Mouse (Mus musculus) limb, embryonic 13.5 days (tissue): Measurements from ENCODE around the gene Cdkal1. TPM values are rescaled to one million over a fixed set of nuclear protein-coding genes. Genes with fewer than 3 reads are reported as not detected.

Experiments used
- ATAC-seq: fragments of 200-750 bp; cut with Nextera tagmentation; 2 replicates; pipeline ENCODE4 v1.8.0; 2017; ENCODE audit warnings: low read depth, moderate number of reproducible peaks, moderate TSS enrichment; ENCODE audit not compliant: low FRiP score
- H3K27ac ChIP-seq: fragments of 300-500 bp; sonication (generic); 2 replicates; pipeline ENCODE4 v1.5.1; 2015; ENCODE audit warnings: inconsistent platforms, mild to moderate bottlenecking, moderate library complexity
- H3K27me3 ChIP-seq: fragments of 300-500 bp; sonication (generic); 2 replicates; pipeline ENCODE4 v1.6.1; 2015; ENCODE audit warnings: mild to moderate bottlenecking, inconsistent platforms
- H3K36me3 ChIP-seq: fragments of 300-500 bp; sonication (generic); 2 replicates; pipeline ENCODE4 v1.6.1; 2015; ENCODE audit warnings: inconsistent platforms, mild to moderate bottlenecking, moderate library complexity
- H3K4me1 ChIP-seq: fragments of 300-500 bp; sonication (generic); 2 replicates; pipeline ENCODE4 v1.6.1; 2015; ENCODE audit warnings: inconsistent platforms
- H3K4me2 ChIP-seq: fragments of 300-500 bp; sonication (generic); replicated peaks from 2 replicates; pipeline ENCODE4 v1.6.1; 2015; ENCODE audit warnings: inconsistent platforms, mild to moderate bottlenecking, moderate library complexity
- H3K4me3 ChIP-seq: fragments of 300-500 bp; sonication (generic); 2 replicates; pipeline ENCODE4 v1.5.1; 2015; ENCODE audit warnings: moderate library complexity, mild to moderate bottlenecking, inconsistent platforms
- H3K9ac ChIP-seq: fragments of 300-500 bp; sonication (generic); 2 replicates; pipeline ENCODE4 v1.6.1; 2015; ENCODE audit warnings: mild to moderate bottlenecking, inconsistent platforms
- H3K9me3 ChIP-seq: fragments of 300-500 bp; sonication (generic); 2 replicates; pipeline ENCODE4 v1.6.1; 2016; ENCODE audit warnings: inconsistent platforms
- WGBS: fragments of 180-500 bp; shearing (Covaris S2); methylation state at CpG from one replicate; pipeline ENCODE4 v1.1.7; 2015; 5-methylcytosine and 5-hydroxymethylcytosine counted together
- polyA plus RNA-seq: library from polyadenylated mRNA; unstranded; fragments of >200 nt; fragmentation: Nextera tagmentation; extraction: Ambion mirVana; gene quantifications from 2 replicates; pipeline ENCODE4 v1.2.1, GENCODE M21; 2015

The Cdkal1 gene
- polyA plus RNA-seq, 1 experiment from 2014 or later: 37.9 TPM

- H3K27ac ChIP-seq: no peak overlapping the region
- peaks cover 33% of the 10 kb centered on the region for H3K4me1 ChIP-seq
- no peak overlapping the region for H3K4me2 ChIP-seq
- no peak for ATAC-seq
- no peaks in the 10 kb centered on the region for H3K36me3 ChIP-seq
- H3K4me3 ChIP-seq: no peak overlapping the region
- H3K9ac ChIP-seq: no peak overlapping the region
- 95% methylated on average over 1 of the region's 1 CpGs for WGBS
- H3K9me3 ChIP-seq: no peaks in the 10 kb centered on the region
- H3K27me3 ChIP-seq: no peaks in the 10 kb centered on the region
These were observed 215.3 kb downstream of the Cdkal1 start for GRCm38 (mm10) chr13:29640186-29640585.

DNA sequence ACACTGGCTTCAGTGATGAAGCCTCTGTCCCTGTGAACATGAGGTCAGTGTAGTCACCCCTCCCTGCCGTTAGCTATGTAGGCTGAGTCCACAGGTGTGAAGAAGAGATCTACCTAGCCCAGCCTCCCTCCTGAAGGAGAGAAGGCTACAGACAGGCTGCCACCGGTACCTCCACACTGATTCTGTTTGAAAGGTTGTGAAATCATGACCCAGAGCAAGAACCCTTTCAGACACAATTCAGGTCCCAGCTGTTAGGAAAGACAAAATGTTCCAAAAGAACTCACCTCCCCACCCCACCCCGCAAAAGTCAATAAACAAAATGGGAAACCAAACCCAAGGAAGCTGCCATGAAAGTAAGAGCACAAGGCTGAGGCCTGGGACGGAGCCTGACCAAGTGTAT is 217.2 kb downstream of the Cdkal1 start:
- WGBS: 87% methylated on average over 4 of the region's 4 CpGs
- ATAC-seq: no peak

DNA sequence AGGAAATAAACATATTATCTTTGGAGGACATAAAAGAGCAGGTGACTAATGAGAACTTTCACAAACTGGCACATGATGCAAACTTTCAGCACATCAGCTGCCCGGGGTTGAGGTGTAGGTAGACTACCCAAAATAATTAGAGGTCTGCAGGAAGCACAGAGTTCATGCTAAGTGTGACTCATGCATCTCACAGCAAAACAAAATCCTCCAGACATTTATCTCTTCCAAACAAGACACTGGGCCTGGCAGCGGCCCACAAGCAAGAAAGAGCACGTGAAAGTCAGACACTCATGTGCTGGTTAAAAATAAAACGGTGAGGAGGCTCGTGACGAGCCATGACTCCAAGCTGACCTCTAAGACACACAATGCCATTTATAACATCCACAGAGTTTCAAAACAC is 217.7 kb downstream of the Cdkal1 start:
- 76% methylated on average over 6 of the region's 6 CpGs for WGBS
- no peaks in the 10 kb centered on the region for H3K9me3 ChIP-seq
- no peak for ATAC-seq
- peaks cover 29% of the 10 kb centered on the region for H3K4me1 ChIP-seq
- no peak overlapping the region for H3K9ac ChIP-seq
- H3K36me3 ChIP-seq: no peaks in the 10 kb centered on the region
- H3K4me3 ChIP-seq: no peak overlapping the region
- no peak overlapping the region for H3K4me2 ChIP-seq
- no peak overlapping the region for H3K27ac ChIP-seq
- no peaks in the 10 kb centered on the region for H3K27me3 ChIP-seq

More for the DNA sequence above, 217.2 kb downstream of the Cdkal1 start:
- no peak overlapping the region for H3K27ac ChIP-seq
- H3K27me3 ChIP-seq: no peaks in the 10 kb centered on the region
- peaks cover 33% of the 10 kb centered on the region for H3K4me1 ChIP-seq
- no peaks in the 10 kb centered on the region for H3K9me3 ChIP-seq
- no peak overlapping the region for H3K9ac ChIP-seq
- no peaks in the 10 kb centered on the region for H3K36me3 ChIP-seq
- H3K4me2 ChIP-seq: no peak overlapping the region
- H3K4me3 ChIP-seq: no peak overlapping the region

DNA sequence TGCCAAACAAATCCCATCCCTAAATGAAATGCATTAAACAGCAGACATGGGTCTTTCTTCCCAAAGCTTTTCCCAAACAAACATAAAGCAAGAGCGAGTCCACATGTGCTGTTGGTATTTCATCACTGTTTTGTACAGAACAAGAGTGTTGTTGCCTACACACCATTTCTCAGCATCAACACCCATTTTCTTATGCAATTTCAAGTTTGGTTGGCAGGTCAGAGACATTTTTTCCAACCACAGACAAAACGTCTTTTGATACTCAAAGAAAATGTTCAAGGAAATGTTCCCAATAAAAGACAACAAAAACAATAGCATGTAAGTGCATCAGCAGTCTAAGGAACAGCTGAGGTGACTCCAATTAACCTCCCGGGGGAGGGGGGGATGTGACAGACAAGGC is 219.9 kb downstream of the Cdkal1 start:
- no peaks in the 10 kb centered on the region for H3K36me3 ChIP-seq
- no peaks in the 10 kb centered on the region for H3K9me3 ChIP-seq
- H3K27ac ChIP-seq: no peak overlapping the region
- H3K4me2 ChIP-seq: no peak overlapping the region
- WGBS: 75% methylated on average over 3 of the region's 3 CpGs
- ATAC-seq: no peak
- peaks cover 22% of the 10 kb centered on the region for H3K4me1 ChIP-seq
- H3K9ac ChIP-seq: no peak overlapping the region
- H3K27me3 ChIP-seq: no peaks in the 10 kb centered on the region
- no peak overlapping the region for H3K4me3 ChIP-seq

GRCm38 (mm10) chr13:29631342-29631741 is 224.1 kb downstream of the Cdkal1 start:
- 57% methylated on average over 5 of the region's 5 CpGs for WGBS
- Histone ChIP-seq H3K4me1 (peaks cover 37% of the 10 kb centered on the region), H3K27me3 (no peaks in the 10 kb centered on the region), H3K4me2 (no peak overlapping the region), H3K36me3 (no peaks in the 10 kb centered on the region), H3K9me3 (no peaks in the 10 kb centered on the region), H3K27ac (no peak overlapping the region), H3K9ac (no peak overlapping the region), H3K4me3 (no peak overlapping the region)
- ATAC-seq: no peak

GRCm38 (mm10) chr13:29628607-29629006 is 226.9 kb downstream of the Cdkal1 start:
- Histone ChIP-seq H3K4me2 (0 out of 2 replicates have a peak overlapping the region, but pooled peaks have one; percentile 4), H3K9ac (no peak overlapping the region), H3K4me3 (no peak overlapping the region), H3K36me3 (no peaks in the 10 kb centered on the region), H3K27me3 (no peaks in the 10 kb centered on the region), H3K9me3 (no peaks in the 10 kb centered on the region), H3K4me1 (peaks cover 37% of the 10 kb centered on the region), H3K27ac (no peak overlapping the region)
- WGBS: 17% methylated on average over 5 of the region's 5 CpGs
- ATAC-seq: no peak

GRCm38 (mm10) chr13:29627438-29628124 is 227.9 kb downstream of the Cdkal1 start:
- no peak overlapping the region for H3K4me2 ChIP-seq
- H3K4me1 ChIP-seq: peaks cover 37% of the 10 kb centered on the region
- H3K27me3 ChIP-seq: no peaks in the 10 kb centered on the region
- 88% methylated on average over 7 of the region's 7 CpGs for WGBS
- H3K9me3 ChIP-seq: no peaks in the 10 kb centered on the region
- H3K27ac ChIP-seq: no peak overlapping the region
- H3K36me3 ChIP-seq: no peaks in the 10 kb centered on the region
- no peak overlapping the region for H3K9ac ChIP-seq
- no peak overlapping the region for H3K4me3 ChIP-seq
- ATAC-seq: no peak

- peaks cover 24% of the 10 kb centered on the region for H3K4me1 ChIP-seq
- WGBS: 63% methylated on average over 1 of the region's 1 CpGs
- H3K9me3 ChIP-seq: no peaks in the 10 kb centered on the region
- H3K4me3 ChIP-seq: no peak overlapping the region
- H3K9ac ChIP-seq: no peak overlapping the region
- no peaks in the 10 kb centered on the region for H3K36me3 ChIP-seq
- ATAC-seq: no peak
- H3K27ac ChIP-seq: no peak overlapping the region
- no peaks in the 10 kb centered on the region for H3K27me3 ChIP-seq
- H3K4me2 ChIP-seq: no peak overlapping the region
These were observed 230.5 kb downstream of the Cdkal1 start for GRCm38 (mm10) chr13:29624929-29625328.

- Histone ChIP-seq H3K4me1 (peaks cover 26% of the 10 kb centered on the region), H3K27ac (no peak overlapping the region), H3K27me3 (no peaks in the 10 kb centered on the region), H3K36me3 (no peaks in the 10 kb centered on the region), H3K9me3 (no peaks in the 10 kb centered on the region), H3K9ac (no peak overlapping the region), H3K4me2 (no peak overlapping the region), H3K4me3 (no peak overlapping the region)
- WGBS: 77% methylated on average over 1 of the region's 1 CpGs
- ATAC-seq: no peak
These were observed 231.7 kb downstream of the Cdkal1 start for GRCm38 (mm10) chr13:29623636-29624239.

DNA sequence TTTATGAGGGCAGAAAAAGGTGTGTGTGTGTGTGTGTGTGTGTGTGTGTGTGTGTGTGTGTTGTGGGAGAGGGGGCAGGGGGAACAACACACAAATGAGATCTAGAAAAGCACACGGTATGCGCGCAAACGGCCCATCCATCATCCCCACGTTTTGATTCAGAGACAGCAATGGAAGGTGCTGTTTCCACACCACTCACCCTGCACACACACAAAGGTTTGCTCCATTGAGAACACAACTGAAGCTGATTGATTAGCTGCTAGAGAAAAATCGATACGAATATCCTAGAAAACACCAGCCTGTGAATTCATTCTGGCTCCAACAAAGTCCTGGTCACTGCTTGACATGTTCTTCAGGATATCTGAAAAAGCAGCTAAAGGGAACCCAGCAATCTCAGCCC is 233.6 kb downstream of the Cdkal1 start:
- Histone ChIP-seq H3K4me1 (peaks cover 14% of the 10 kb centered on the region), H3K36me3 (no peaks in the 10 kb centered on the region), H3K27me3 (no peaks in the 10 kb centered on the region), H3K9me3 (no peaks in the 10 kb centered on the region), H3K4me2 (no peak overlapping the region), H3K4me3 (no peak overlapping the region), H3K27ac (no peak overlapping the region), H3K9ac (no peak overlapping the region)
- no peak for ATAC-seq
- WGBS: 79% methylated on average over 7 of the region's 7 CpGs

- H3K27ac ChIP-seq: no peak overlapping the region
- 85% methylated on average over 1 of the region's 1 CpGs for WGBS
- no peaks in the 10 kb centered on the region for H3K27me3 ChIP-seq
- peaks cover 14% of the 10 kb centered on the region for H3K4me1 ChIP-seq
- no peak overlapping the region for H3K4me3 ChIP-seq
- no peaks in the 10 kb centered on the region for H3K9me3 ChIP-seq
- no peak overlapping the region for H3K9ac ChIP-seq
- no peak for ATAC-seq
- H3K4me2 ChIP-seq: no peak overlapping the region
- H3K36me3 ChIP-seq: no peaks in the 10 kb centered on the region
These were observed 234.1 kb downstream of the Cdkal1 start for GRCm38 (mm10) chr13:29621363-29621762.

DNA sequence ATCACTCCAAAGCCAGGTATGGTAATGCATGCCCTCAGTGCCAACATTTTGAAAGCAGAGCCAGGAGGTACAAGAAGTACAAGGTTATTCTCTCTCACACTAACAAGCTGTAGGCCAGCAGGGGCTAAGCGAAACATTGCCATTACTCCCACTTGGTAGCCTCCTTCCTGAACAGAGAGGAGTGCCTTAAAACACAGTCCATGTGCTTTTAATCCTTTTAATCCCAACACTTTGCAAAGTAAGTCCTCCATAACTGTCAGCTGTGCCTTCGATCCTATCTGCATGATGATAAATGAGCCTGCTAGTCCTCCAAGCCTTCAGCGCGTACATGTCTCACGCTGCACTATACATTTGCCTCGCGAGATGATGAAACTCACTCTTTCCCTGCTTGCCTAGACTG is 234.6 kb downstream of the Cdkal1 start:
- no peak overlapping the region for H3K4me2 ChIP-seq
- H3K27me3 ChIP-seq: no peaks in the 10 kb centered on the region
- 74% methylated on average over 7 of the region's 7 CpGs for WGBS
- peaks cover 14% of the 10 kb centered on the region for H3K4me1 ChIP-seq
- no peak overlapping the region for H3K4me3 ChIP-seq
- no peak overlapping the region for H3K9ac ChIP-seq
- no peaks in the 10 kb centered on the region for H3K9me3 ChIP-seq
- no peak overlapping the region for H3K27ac ChIP-seq
- H3K36me3 ChIP-seq: no peaks in the 10 kb centered on the region
- ATAC-seq: no peak
